Mouse (Mus musculus): ENCODE measurements around the gene 2810408A11Rik. TPM values are rescaled to one million over a fixed set of nuclear protein-coding genes. Genes with fewer than 3 reads are reported as not detected.

The 2810408A11Rik gene
- total and polyA plus RNA-seq, 3 experiments: 0.81 to 1.3 TPM; not detected in 1

GRCm38 (mm10) chr11:69853994-69854393 lies 46.8 kb downstream of the 2810408A11Rik start (continued):
- no peak for TF ChIP-seq UBTF (IDR thresholded peaks at IDR 0.05; ENCODE audit: borderline replicate concordance, insufficient read depth, low read depth, low read length)

GRCm38 (mm10) chr11:69850754-69851153 lies 50.0 kb downstream of the 2810408A11Rik start:
- Histone ChIP-seq H3K9ac (ENCODE audit: control insufficient read depth, low read depth, low read length, poor library complexity, severe bottlenecking) (no peak overlapping the region), H3K27me3 (ENCODE audit: control insufficient read depth in 1 of 2, insufficient read depth in 2 of 2, low read length in 2 of 2) (no peaks in the 10 kb centered on the region), H3K9me3 (replicated peaks; ENCODE audit: insufficient read depth, low read length) (no peaks in the 10 kb centered on the region), H3K36me3 (ENCODE audit: control insufficient read depth in 1 of 2, insufficient read depth in 2 of 2, low read length in 2 of 2) (peaks cover 0 to 14% of the 10 kb centered on the region in 2 experiments; a peak in 2 of 4 replicates), H3K79me2 (ENCODE audit: control insufficient read depth, insufficient read depth, low read length, poor library complexity) (peaks cover 3% of the 10 kb centered on the region; the same call in 1 of the 2 replicates), H3K4me3 (ENCODE audit: control insufficient read depth in 1 of 2, insufficient read depth in 1 of 2, low read depth in 2 of 2, low read length in 2 of 2) (no peak overlapping the region), H3K4me1 (ENCODE audit: control insufficient read depth in 1 of 2, insufficient read depth in 2 of 2, low read length in 2 of 2) (peaks cover 7 to 28% of the 10 kb centered on the region in 2 experiments; a peak in 3 of 4 replicates), H3K27ac (ENCODE audit: control insufficient read depth, low read depth, low read length) (no peak overlapping the region)
- TF ChIP-seq CTCF (IDR thresholded peaks at IDR 0.05 in 2 of 3, conservative IDR thresholded peaks at IDR 0.05 in 1 of 3; ENCODE audit: control insufficient read depth in 1 of 3, insufficient read depth in 1 of 3, low read depth in 2 of 3, low read length in 3 of 3, poor library complexity in 1 of 3, severe bottlenecking in 1 of 3) (no peak), RAD21 (IDR thresholded peaks at IDR 0.05; ENCODE audit: low read depth, low read length) (no peak), UBTF (IDR thresholded peaks at IDR 0.05; ENCODE audit: borderline replicate concordance, insufficient read depth, low read depth, low read length) (no peak), USF2 (IDR thresholded peaks at IDR 0.05; ENCODE audit: borderline replicate concordance in 1 of 2, insufficient read depth in 1 of 2, low read depth in 1 of 2, low read length in 2 of 2) (no peak), GABPA (IDR thresholded peaks at IDR 0.05; ENCODE audit: low read depth, low read length) (no peak), MEF2A (IDR thresholded peaks at IDR 0.05; ENCODE audit: extremely low read depth, insufficient replicate concordance, low read depth, low read length, poor library complexity, severe bottlenecking) (no peak), POLR2AphosphoS2 (IDR thresholded peaks at IDR 0.05; ENCODE audit: low read length) (no peak)
- no peak for DNase-seq (ENCODE audit: low read depth, low spot score)

- peaks cover 3% of the 10 kb centered on the region; the same call in 1 of the 2 replicates for H3K79me2 ChIP-seq (ENCODE audit: control insufficient read depth, insufficient read depth, low read length, poor library complexity)
- DNase-seq (ENCODE audit: low read depth, low spot score): no peak
- H3K9me3 ChIP-seq (replicated peaks; ENCODE audit: insufficient read depth, low read length): no peaks in the 10 kb centered on the region
- no peaks in the 10 kb centered on the region for H3K27me3 ChIP-seq (ENCODE audit: control insufficient read depth in 1 of 2, insufficient read depth in 2 of 2, low read length in 2 of 2)
- peaks cover 11 to 26% of the 10 kb centered on the region in 2 experiments; a peak in 3 of 4 replicates for H3K4me1 ChIP-seq (ENCODE audit: control insufficient read depth in 1 of 2, insufficient read depth in 2 of 2, low read length in 2 of 2)
- peaks cover 0 to 10% of the 10 kb centered on the region in 2 experiments; a peak in 2 of 4 replicates for H3K36me3 ChIP-seq (ENCODE audit: control insufficient read depth in 1 of 2, insufficient read depth in 2 of 2, low read length in 2 of 2)
- H3K27ac ChIP-seq (ENCODE audit: control insufficient read depth, low read depth, low read length): no peak overlapping the region
- no peak overlapping the region for H3K9ac ChIP-seq (ENCODE audit: control insufficient read depth, low read depth, low read length, poor library complexity, severe bottlenecking)
- TF ChIP-seq JUND (IDR thresholded peaks at IDR 0.05; ENCODE audit: low read depth, low read length) (no peak), RAD21 (IDR thresholded peaks at IDR 0.05; ENCODE audit: low read depth, low read length) (no peak), GATA1 (IDR thresholded peaks at IDR 0.05; ENCODE audit: low read depth, low read length) (no peak), CHD2 (IDR thresholded peaks at IDR 0.05; ENCODE audit: low read length) (no peak), TBP (IDR thresholded peaks at IDR 0.05; ENCODE audit: low read depth, low read length) (no peak), SMC3 (IDR thresholded peaks at IDR 0.05; ENCODE audit: low read depth, low read length) (no peak), EP300 (IDR thresholded peaks at IDR 0.05; ENCODE audit: low read depth in 1 of 2, low read length in 2 of 2) (no peak), ZMIZ1 (IDR thresholded peaks at IDR 0.05; ENCODE audit: low read depth, low read length) (no peak), BHLHE40 (IDR thresholded peaks at IDR 0.05; ENCODE audit: borderline replicate concordance, low read depth, low read length) (no peak), POLR2AphosphoS5 (IDR thresholded peaks at IDR 0.05; ENCODE audit: borderline replicate concordance, low read depth, low read length) (no peak), MEF2A (IDR thresholded peaks at IDR 0.05; ENCODE audit: extremely low read depth, insufficient replicate concordance, low read depth, low read length, poor library complexity, severe bottlenecking) (no peak), GABPA (IDR thresholded peaks at IDR 0.05; ENCODE audit: low read depth, low read length) (no peak), ZKSCAN1 (IDR thresholded peaks at IDR 0.05; ENCODE audit: low read depth, low read length) (no peak)
- H3K4me3 ChIP-seq (ENCODE audit: control insufficient read depth in 1 of 2, insufficient read depth in 1 of 2, low read depth in 2 of 2, low read length in 2 of 2): no peak overlapping the region
Measured at GRCm38 (mm10) chr11:69849884-69850283, 50.9 kb downstream of the 2810408A11Rik start.
